Mouse (Mus musculus) liver, adult 2 months (tissue): ENCODE results near the gene Mfsd13b.

ENCODE experiments used
- CTCF ChIP-seq: fragments of 200-500 bp; IDR thresholded peaks from 2 replicates; pipeline ENCODE4 v1.5.1; 2011; ENCODE audit warnings: low read depth, low read length, control low read depth
- POLR2A ChIP-seq: fragments of 200-500 bp; IDR thresholded peaks from 2 replicates; pipeline ENCODE4 v1.6.1; 2011; ENCODE audit warnings: low read length, control low read depth; ENCODE audit not compliant: insufficient read depth; ENCODE audit errors: extremely low read depth

GRCm38 (mm10) chr7:121003793-121004418 is 21.6 kb downstream of the Mfsd13b start:
- TF ChIP-seq CTCF (no peak), POLR2A (no peak)
